Mouse (Mus musculus): ENCODE measurements at regions not wholly inside any gene's neighbourhood (a gene's known extent, or its start where the extent isn't known, plus 50 kb on each side); places are given as distances from the start of the nearest gene placed in this dataset.
"Not testable (repeated sequence)": the region's sequence is repeated elsewhere in the genome, so short reads cannot be mapped to it uniquely, and the experiment has no call there.

DNA sequence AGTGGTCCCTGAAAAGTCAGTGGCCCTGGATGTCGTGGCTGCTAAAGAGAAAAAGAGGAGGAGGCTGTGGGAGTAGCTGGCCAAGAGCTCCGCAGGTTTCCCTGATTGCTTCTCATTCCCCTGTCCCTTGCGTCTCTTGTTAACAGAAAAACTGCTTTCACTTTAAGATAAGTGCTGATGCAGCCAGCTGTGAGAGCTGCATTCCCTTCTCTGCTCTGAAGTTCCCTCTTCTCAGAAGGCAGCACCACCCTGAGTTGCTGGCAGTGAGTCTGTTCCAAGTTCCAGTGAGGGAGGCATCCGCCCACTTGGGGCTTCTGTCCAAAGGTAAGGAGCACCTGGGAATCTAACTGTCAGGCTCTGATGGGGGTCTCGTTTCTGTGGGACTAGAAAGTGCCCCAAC is 63.5 kb downstream of the Olfr693 start:
- not testable (repeated sequence) for H3K27ac ChIP-seq (ENCODE audit: low read depth); H3K9ac ChIP-seq (replicated peaks; ENCODE audit: low read depth, low read length); H3K4me1 ChIP-seq (ENCODE audit: control insufficient read depth, insufficient read depth); H3K36me3 ChIP-seq (replicated peaks; ENCODE audit: control insufficient read depth, insufficient read depth, low read length); H3K4me2 ChIP-seq (ENCODE audit: low read depth, low read length); H3K9me3 ChIP-seq (replicated peaks; ENCODE audit: control insufficient read depth, low read length); H3K4me3 ChIP-seq (ENCODE audit: low read depth, low read length); ATAC-seq (ENCODE audit: insufficient read depth, low read depth); H3K27me3 ChIP-seq (ENCODE audit: control insufficient read depth, insufficient read depth, low read length); DNase-seq (ENCODE audit: low spot score)
- WGBS = 16% methylated on average over 5 of the region's 5 CpGs

DNA sequence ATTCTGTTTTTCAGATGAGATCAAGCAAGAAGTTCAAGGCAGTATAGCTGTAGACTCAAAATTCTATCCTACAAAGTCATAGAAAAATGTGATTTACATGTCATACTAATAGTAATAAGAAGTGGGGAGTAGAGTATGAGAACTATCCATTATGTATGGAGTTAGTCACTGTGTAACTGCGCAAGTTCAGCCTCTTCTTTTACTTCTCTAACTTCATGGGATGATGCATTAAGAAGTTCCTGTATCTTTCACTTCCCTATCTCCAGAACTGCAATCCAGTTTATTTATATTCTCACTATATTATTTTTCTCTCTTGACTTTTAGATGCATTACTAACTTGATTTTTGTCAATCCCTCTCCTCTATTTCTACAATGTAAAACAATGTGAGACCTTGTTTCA is 67.7 kb downstream of the Olfr693 start:
- H3K4me1 ChIP-seq (ENCODE audit: control insufficient read depth, insufficient read depth) = no peaks in the 10 kb centered on the region
- H3K36me3 ChIP-seq (replicated peaks; ENCODE audit: control insufficient read depth, insufficient read depth, low read length) = no peaks in the 10 kb centered on the region
- no peak overlapping the region for H3K9ac ChIP-seq (replicated peaks; ENCODE audit: low read depth, low read length)
- no peak for DNase-seq (ENCODE audit: low spot score)
- no peak overlapping the region for H3K27ac ChIP-seq (ENCODE audit: low read depth)
- H3K27me3 ChIP-seq (ENCODE audit: control insufficient read depth, insufficient read depth, low read length) = no peaks in the 10 kb centered on the region
- H3K4me3 ChIP-seq (ENCODE audit: low read depth, low read length) = no peak overlapping the region
- 80% methylated on average over 1 of the region's 1 CpGs for WGBS
- TF ChIP-seq CTCF (IDR thresholded peaks at IDR 0.05; ENCODE audit: low read depth) = no peak
- no peak for TF ChIP-seq EP300 (IDR thresholded peaks at IDR 0.05; ENCODE audit: low read depth)
- no peak overlapping the region for H3K4me2 ChIP-seq (ENCODE audit: low read depth, low read length)
- ATAC-seq (ENCODE audit: insufficient read depth, low read depth) = no peak
- no peaks in the 10 kb centered on the region for H3K9me3 ChIP-seq (replicated peaks; ENCODE audit: control insufficient read depth, low read length)

DNA sequence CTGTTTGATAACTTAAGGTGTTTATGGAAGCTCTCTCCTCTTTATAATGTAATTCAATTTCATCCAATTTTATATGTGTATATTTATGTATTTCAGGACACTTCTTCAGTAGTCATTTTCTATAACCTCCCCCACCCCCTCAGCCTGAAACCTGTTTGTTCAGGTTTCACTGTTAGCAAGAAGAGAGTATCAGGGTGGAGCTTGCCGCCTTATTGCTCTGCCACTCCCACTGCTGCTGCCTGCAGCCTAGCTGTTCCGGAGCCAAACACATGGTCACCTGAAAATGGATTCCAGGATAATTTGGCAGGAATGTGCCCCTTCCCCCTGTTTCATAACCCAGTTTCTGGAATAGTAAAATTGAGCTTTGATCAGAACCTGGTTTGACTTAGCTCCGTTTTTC is 100.0 kb downstream of the Olfr693 start:
- H3K36me3 ChIP-seq (replicated peaks; ENCODE audit: control insufficient read depth, insufficient read depth, low read length) = no peaks in the 10 kb centered on the region
- no peak overlapping the region for H3K4me2 ChIP-seq (ENCODE audit: low read depth, low read length)
- H3K4me1 ChIP-seq (ENCODE audit: control insufficient read depth, insufficient read depth) = no peaks in the 10 kb centered on the region
- DNase-seq (ENCODE audit: low spot score) (no peak), ATAC-seq (ENCODE audit: insufficient read depth, low read depth) (no peak)
- H3K4me3 ChIP-seq (ENCODE audit: low read depth, low read length) = no peak overlapping the region
- no peak overlapping the region for H3K27ac ChIP-seq (ENCODE audit: low read depth)
- no peak for TF ChIP-seq CTCF (IDR thresholded peaks at IDR 0.05; ENCODE audit: low read depth)
- H3K27me3 ChIP-seq (ENCODE audit: control insufficient read depth, insufficient read depth, low read length) = no peaks in the 10 kb centered on the region
- WGBS = 84% methylated on average over 3 of the region's 3 CpGs
- no peaks in the 10 kb centered on the region; the same call in 1 of the 2 replicates for H3K9me3 ChIP-seq (replicated peaks; ENCODE audit: control insufficient read depth, low read length)
- H3K9ac ChIP-seq (replicated peaks; ENCODE audit: low read depth, low read length) = no peak overlapping the region

DNA sequence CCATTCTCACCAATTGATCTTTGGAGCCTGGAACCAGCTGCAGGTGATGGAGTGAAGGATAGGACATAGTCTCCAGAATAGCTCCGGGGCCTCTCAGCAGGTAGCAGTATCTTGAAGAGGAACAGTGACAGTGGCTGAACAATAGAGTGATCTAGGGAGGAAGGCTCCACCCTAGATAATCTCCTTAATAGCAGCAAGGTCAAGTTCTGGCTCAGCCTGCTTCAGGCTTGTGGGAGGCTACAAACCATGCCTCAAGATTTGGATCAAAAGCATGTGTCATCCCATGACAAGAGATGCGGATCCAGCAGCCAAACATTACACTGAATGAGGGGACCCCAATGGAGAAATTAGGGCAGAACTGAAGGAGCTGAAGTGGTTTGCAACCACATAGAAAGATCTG is 112.1 kb downstream of the Olfr693 start:
- H3K4me3 ChIP-seq (ENCODE audit: low read depth, low read length); H3K36me3 ChIP-seq (replicated peaks; ENCODE audit: control insufficient read depth, insufficient read depth, low read length); H3K4me1 ChIP-seq (ENCODE audit: control insufficient read depth, insufficient read depth); ATAC-seq (ENCODE audit: insufficient read depth, low read depth); H3K9me3 ChIP-seq (replicated peaks; ENCODE audit: control insufficient read depth, low read length); H3K27me3 ChIP-seq (ENCODE audit: control insufficient read depth, insufficient read depth, low read length); H3K9ac ChIP-seq (replicated peaks; ENCODE audit: low read depth, low read length); H3K4me2 ChIP-seq (ENCODE audit: low read depth, low read length); H3K27ac ChIP-seq (ENCODE audit: low read depth); DNase-seq (ENCODE audit: low spot score): not testable (repeated sequence)
- 72% methylated on average over 2 of the region's 2 CpGs for WGBS

DNA sequence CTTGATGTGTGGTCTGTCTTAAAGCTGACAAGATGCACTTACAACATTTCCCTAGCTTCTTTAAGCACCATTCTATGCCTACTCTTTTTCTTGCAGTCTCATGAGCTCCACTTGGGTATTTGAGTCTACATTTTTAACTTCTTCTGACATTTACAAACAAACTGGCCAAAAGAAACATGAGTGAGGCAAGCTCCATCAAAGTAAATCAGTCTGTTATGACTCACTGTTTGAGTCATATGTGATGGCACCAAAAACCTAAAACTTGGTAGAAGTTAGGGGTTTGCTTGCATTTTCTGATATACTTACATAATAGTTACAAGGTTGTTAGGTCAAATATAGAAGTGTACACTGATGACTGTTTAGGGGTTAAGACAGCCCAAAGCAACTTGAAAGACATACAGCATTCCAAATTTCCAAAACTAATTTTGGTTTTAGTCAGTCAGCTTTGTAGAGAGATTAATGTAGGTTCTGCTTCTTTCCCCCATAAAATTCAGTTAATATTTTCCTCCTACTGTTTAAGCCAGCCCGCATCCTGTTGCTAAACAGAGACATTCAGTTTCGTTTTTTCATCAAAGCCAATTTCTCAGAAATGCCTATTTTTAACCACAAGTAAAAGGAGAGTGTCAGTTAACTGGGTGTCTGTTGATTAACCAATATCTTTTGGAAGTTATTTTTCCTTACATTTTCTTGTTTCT is 129.4 kb downstream of the Olfr693 start:
- Histone ChIP-seq H3K4me3 (ENCODE audit: low read depth, low read length) (no peak overlapping the region), H3K27me3 (ENCODE audit: control insufficient read depth, insufficient read depth, low read length) (no peaks in the 10 kb centered on the region), H3K36me3 (replicated peaks; ENCODE audit: control insufficient read depth, insufficient read depth, low read length) (no peaks in the 10 kb centered on the region), H3K4me1 (ENCODE audit: control insufficient read depth, insufficient read depth) (no peaks in the 10 kb centered on the region), H3K9me3 (replicated peaks; ENCODE audit: control insufficient read depth, low read length) (no peaks in the 10 kb centered on the region), H3K9ac (replicated peaks; ENCODE audit: low read depth, low read length) (no peak overlapping the region), H3K4me2 (ENCODE audit: low read depth, low read length) (no peak overlapping the region), H3K27ac (ENCODE audit: low read depth) (no peak overlapping the region)
- TF ChIP-seq EP300 (IDR thresholded peaks at IDR 0.05; ENCODE audit: low read depth) (no peak), CTCF (IDR thresholded peaks at IDR 0.05; ENCODE audit: low read depth) (no peak)
- DNase-seq (ENCODE audit: low spot score) = no peak
- 42% methylated on average over 2 of the region's 2 CpGs for WGBS
- no peak for ATAC-seq (ENCODE audit: insufficient read depth, low read depth)

DNA sequence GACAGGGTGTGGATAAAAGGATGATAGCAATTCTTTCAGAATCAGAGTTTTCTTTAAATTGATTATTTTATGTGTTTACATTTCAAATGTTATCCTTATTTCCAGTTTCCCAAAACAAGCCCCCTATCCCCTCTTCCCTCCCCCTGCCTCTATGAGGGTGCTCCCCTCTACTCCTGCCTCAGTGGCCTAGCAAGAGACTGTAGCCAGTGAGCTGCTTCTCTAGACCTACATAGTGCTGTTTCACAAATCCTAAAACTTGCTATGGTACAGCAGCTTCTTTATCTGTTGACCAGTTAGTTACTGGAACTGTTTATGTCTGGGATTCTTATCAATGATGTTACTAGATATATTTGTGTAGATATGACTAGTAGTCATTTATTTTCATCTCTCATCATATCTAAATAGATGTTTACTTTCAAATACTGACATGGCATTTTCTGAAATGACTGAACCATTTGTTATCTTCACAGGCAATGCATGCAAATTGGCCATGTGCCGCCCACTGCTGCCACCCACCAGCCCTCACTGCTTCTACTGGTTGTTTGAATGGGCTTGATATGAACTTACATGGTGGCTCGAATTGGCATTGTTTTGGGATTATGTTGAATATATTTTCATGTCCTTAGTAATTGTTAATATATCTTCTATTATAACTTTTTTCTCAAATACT is 150.8 kb downstream of the Olfr693 start:
- H3K27ac ChIP-seq (ENCODE audit: low read depth); ATAC-seq (ENCODE audit: insufficient read depth, low read depth); H3K4me2 ChIP-seq (ENCODE audit: low read depth, low read length): not testable (repeated sequence)

DNA sequence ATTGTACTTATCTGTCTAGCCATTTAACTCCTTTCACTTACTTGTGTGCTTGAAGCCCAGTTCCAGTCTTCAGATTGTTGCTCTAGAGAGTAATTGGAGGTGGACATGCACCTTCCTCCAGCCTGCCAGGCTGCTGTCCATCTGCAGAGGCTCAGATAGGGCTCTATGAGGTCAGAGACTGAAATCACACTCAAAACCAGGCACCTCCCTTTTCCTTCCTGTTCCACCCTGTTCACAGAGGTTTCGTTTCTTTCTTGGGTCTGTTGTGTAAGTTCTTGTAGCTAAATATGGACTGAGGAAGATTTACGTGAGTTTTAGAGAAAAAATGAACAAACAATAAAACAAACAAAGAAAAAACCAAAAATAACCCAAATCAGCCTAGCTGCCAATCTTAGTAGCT is 151.4 kb downstream of the Olfr693 start:
- H3K9me3 ChIP-seq (replicated peaks; ENCODE audit: control insufficient read depth, low read length); H3K4me3 ChIP-seq (ENCODE audit: low read depth, low read length); H3K36me3 ChIP-seq (replicated peaks; ENCODE audit: control insufficient read depth, insufficient read depth, low read length); H3K4me1 ChIP-seq (ENCODE audit: control insufficient read depth, insufficient read depth); H3K27me3 ChIP-seq (ENCODE audit: control insufficient read depth, insufficient read depth, low read length); H3K9ac ChIP-seq (replicated peaks; ENCODE audit: low read depth, low read length); H3K27ac ChIP-seq (ENCODE audit: low read depth); H3K4me2 ChIP-seq (ENCODE audit: low read depth, low read length): not testable (repeated sequence)
- 34% methylated on average over 2 of the region's 2 CpGs for WGBS
- DNase-seq (ENCODE audit: low spot score) (peak; percentile 9), ATAC-seq (ENCODE audit: insufficient read depth, low read depth) (peak; percentile 71)

More for the DNA sequence above, 150.8 kb downstream of the Olfr693 start:
- H3K4me3 ChIP-seq (ENCODE audit: low read depth, low read length); H3K9ac ChIP-seq (replicated peaks; ENCODE audit: low read depth, low read length); H3K27me3 ChIP-seq (ENCODE audit: control insufficient read depth, insufficient read depth, low read length); H3K9me3 ChIP-seq (replicated peaks; ENCODE audit: control insufficient read depth, low read length); H3K4me1 ChIP-seq (ENCODE audit: control insufficient read depth, insufficient read depth); DNase-seq (ENCODE audit: low spot score); H3K36me3 ChIP-seq (replicated peaks; ENCODE audit: control insufficient read depth, insufficient read depth, low read length): not testable (repeated sequence)
- 45% methylated on average over 2 of the region's 2 CpGs for WGBS

Measured in heart, postnatal 0 days (tissue).